Mouse (Mus musculus): ENCODE measurements around the gene Wdr26. TPM values are rescaled to one million over a fixed set of nuclear protein-coding genes. Genes with fewer than 3 reads are reported as not detected.

Gene Wdr26
- polyA plus RNA-seq, 1 experiment from 2014 or later = 45.9 TPM

GRCm38 (mm10) chr1:181148540-181148939 lies 63.3 kb downstream of the Wdr26 start:
- Histone ChIP-seq H3K9ac (no peak overlapping the region), H3K36me3 (no peaks in the 10 kb centered on the region), H3K9me3 (no peaks in the 10 kb centered on the region), H3K4me3 (no peak overlapping the region), H3K4me2 (replicated peaks) (no peak overlapping the region), H3K27ac (no peak overlapping the region), H3K27me3 (replicated peaks) (no peaks in the 10 kb centered on the region), H3K4me1 (peaks cover 24% of the 10 kb centered on the region)
- no peak for ATAC-seq (ENCODE audit: low FRiP score, low read depth)
- WGBS = 75% methylated on average over 5 of the region's 5 CpGs

DNA sequence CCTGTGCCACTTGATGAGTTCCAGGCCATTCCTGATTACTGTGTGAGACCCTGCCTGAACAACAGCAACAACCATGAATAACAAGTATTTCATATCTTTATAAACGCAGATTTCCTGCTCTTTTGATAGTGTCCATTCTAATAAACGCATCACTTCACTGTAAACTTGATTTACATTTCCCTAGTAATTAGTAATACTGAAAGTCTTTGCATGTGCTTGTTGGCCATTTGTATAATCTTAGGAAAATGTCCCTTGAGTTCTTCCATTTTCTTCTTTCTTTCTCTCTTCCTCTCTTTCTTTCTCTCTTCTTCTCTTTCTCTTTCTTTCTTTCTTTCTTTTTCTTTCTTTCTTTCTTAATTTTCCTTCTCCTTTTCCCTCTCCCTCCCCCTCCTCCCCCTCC lies 65.6 kb downstream of the Wdr26 start:
- Histone ChIP-seq H3K27me3 (replicated peaks) (no peaks in the 10 kb centered on the region), H3K36me3 (peaks cover 6% of the 10 kb centered on the region; the same call in 1 of the 2 replicates), H3K4me2 (replicated peaks) (no peak overlapping the region), H3K4me3 (no peak overlapping the region), H3K9me3 (no peaks in the 10 kb centered on the region), H3K9ac (no peak overlapping the region), H3K27ac (no peak overlapping the region), H3K4me1 (peaks cover 20% of the 10 kb centered on the region)
- ATAC-seq (ENCODE audit: low FRiP score, low read depth) = no peak
- 91% methylated on average over 2 of the region's 2 CpGs for WGBS

DNA sequence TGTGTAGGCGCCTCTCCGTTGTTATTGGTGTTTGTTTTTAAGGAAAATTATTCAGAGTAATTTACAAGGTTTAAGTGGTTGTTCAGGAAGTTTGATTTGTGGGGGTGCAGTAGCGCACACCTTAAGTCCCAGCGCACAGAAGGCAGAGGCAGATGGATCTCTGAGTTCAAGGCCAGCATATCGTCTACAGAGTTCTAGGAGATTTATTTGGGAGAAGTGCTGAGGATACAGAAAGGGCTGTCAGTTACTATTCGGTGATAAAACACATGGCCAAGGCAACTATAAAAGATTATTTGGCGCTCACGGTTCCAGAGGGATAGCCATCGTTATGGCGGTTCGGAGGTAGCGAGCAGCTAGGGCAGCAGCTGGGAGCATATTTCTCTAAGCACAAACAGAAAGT lies 66.8 kb downstream of the Wdr26 start:
- peak overlapping the region; percentile 80 for H3K4me3 ChIP-seq
- peaks cover 20% of the 10 kb centered on the region for H3K4me1 ChIP-seq
- peak overlapping the region; percentile 76 for H3K9ac ChIP-seq
- no peaks in the 10 kb centered on the region for H3K9me3 ChIP-seq
- no peaks in the 10 kb centered on the region for H3K27me3 ChIP-seq (replicated peaks)
- H3K36me3 ChIP-seq = peaks cover 18% of the 10 kb centered on the region
- ATAC-seq (ENCODE audit: low FRiP score, low read depth) = no peak
- WGBS = 13% methylated on average over 12 of the region's 12 CpGs
- no peak overlapping the region for H3K27ac ChIP-seq
- H3K4me2 ChIP-seq (replicated peaks) = peak overlapping the region; percentile 64

DNA sequence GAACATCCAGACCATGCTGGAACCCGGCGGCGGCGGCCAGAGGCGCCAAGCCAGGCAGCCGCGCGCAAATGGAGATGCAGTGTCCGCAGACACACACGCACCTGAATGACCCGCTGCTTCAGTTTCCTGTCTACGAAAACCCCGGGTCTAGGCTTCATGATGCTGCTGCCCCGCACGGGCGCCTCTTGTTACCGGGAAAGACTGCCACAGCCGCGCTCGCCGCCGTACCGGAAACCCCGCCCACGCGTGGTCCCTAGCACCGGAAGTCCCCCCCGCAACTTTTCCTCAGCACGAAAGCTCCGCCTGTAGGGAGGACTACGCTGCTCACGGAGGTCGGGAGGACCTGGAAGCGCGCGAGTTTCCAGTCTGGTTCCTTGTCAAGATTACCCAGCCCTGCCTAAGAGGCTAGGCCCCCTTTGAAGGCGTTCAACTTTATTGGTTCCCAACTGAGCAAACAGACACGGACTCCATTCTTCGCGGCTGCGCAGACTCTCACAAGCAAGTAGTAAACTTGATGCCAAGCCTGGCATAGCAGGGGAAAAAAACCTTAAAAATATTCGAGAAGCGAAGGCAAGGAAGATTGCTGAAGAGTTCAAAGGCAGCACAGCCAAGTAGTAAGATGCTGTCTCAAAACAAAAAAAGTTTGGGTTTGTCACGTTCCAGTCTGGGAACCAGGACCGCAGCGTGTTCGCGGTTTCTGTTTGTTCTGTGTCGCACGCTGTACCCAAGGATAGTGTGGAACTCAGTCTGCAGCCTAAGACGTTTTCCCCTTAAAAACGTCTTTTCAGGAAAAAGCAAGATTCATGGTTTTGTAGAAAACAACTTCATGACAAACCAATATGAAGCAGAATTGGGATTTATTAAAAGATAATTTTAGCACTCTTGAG lies 67.6 kb downstream of the Wdr26 start, which contains the start of the genes Nvl and Cnih4:
Nvl (minus strand) TSS at position 255 of the 887 bp plus-strand sequence.
Cnih4 (plus strand) TSS at position 744 of the 887 bp plus-strand sequence.
- Histone ChIP-seq H3K27ac (0 out of 2 replicates have a peak within 1 kb of the TSS, but pooled peaks have one; percentile 32), H3K4me1 (peaks cover 20% of the 10 kb centered on the region), H3K9ac (peak within 1 kb of the TSS; percentile 76), H3K27me3 (replicated peaks) (no peaks in the 10 kb centered on the region), H3K4me2 (replicated peaks) (peak within 1 kb of the TSS; percentile 64), H3K9me3 (no peaks in the 10 kb centered on the region), H3K4me3 (peak within 1 kb of the TSS; percentile 80), H3K36me3 (peaks cover 26% of the 10 kb centered on the region)
- ATAC-seq (ENCODE audit: low FRiP score, low read depth) = peak; percentile 99
- under 1% methylated on average over 52 of the region's 52 CpGs for whole genome bisulfite sequencing

DNA sequence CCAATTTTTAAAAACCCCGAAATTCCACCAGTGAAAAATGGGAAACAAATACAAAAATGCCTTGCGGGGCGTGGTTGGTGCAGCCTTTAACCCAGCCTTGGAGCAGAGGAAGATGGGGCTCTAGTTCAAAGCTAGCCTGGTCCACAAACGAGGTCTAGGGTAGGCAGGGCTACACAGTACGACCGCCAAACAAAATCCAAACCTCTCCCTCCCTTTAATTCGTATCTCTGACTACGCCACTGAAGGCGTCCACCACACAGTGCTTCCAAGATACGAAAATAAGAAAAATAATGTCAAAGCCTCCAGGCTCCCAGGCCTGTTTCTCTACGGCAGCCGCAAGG lies 68.2 kb downstream of the Wdr26 start:
- Histone ChIP-seq H3K9me3 (no peaks in the 10 kb centered on the region), H3K9ac (peak overlapping the region; percentile 76), H3K36me3 (peaks cover 30% of the 10 kb centered on the region), H3K27me3 (replicated peaks) (no peaks in the 10 kb centered on the region), H3K4me1 (peaks cover 20% of the 10 kb centered on the region), H3K4me2 (replicated peaks) (peak overlapping the region; percentile 64), H3K4me3 (peak overlapping the region; percentile 80), H3K27ac (no peak overlapping the region)
- under 1% methylated on average over 12 of the region's 12 CpGs for WGBS
- ATAC-seq (ENCODE audit: low FRiP score, low read depth) = peak; percentile 68

- H3K4me2 ChIP-seq (replicated peaks) = no peak overlapping the region
- H3K27ac ChIP-seq = no peak overlapping the region
- peaks cover 65% of the 10 kb centered on the region for H3K36me3 ChIP-seq
- no peak overlapping the region for H3K9ac ChIP-seq
- H3K27me3 ChIP-seq (replicated peaks) = no peaks in the 10 kb centered on the region
- no peak overlapping the region for H3K4me3 ChIP-seq
- 94% methylated on average over 7 of the region's 7 CpGs for WGBS
- peaks cover 8% of the 10 kb centered on the region for H3K4me1 ChIP-seq
- no peak for ATAC-seq (ENCODE audit: low FRiP score, low read depth)
- no peaks in the 10 kb centered on the region for H3K9me3 ChIP-seq
Observed at GRCm38 (mm10) chr1:181138730-181139129, 73.1 kb downstream of the Wdr26 start.

DNA sequence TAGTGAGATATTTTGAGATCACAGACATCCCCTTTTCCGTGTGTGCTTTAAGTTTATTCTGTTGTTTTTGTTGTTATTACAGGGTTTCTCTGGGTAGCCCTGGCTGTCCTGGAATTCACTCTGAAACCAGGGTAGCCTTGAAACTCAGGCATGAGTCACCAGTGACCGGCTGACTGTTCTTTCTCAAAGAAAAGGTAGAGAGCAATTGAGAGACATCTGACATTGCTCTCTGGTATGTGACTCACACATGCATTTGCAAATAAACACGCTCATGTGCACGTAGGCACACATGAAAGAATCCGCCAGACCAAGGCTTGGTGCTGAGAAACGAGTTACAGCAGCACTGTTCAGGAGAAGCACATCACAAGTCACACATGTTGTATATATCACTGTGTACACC lies 79.9 kb downstream of the Wdr26 start:
- H3K9ac ChIP-seq = no peak overlapping the region
- H3K4me2 ChIP-seq (replicated peaks) = no peak overlapping the region
- WGBS = 92% methylated on average over 6 of the region's 6 CpGs
- no peak overlapping the region for H3K4me3 ChIP-seq
- ATAC-seq (ENCODE audit: low FRiP score, low read depth) = no peak
- no peaks in the 10 kb centered on the region for H3K27me3 ChIP-seq (replicated peaks)
- no peaks in the 10 kb centered on the region for H3K9me3 ChIP-seq
- no peak overlapping the region for H3K27ac ChIP-seq
- no peaks in the 10 kb centered on the region for H3K4me1 ChIP-seq
- peaks cover 74% of the 10 kb centered on the region for H3K36me3 ChIP-seq

DNA sequence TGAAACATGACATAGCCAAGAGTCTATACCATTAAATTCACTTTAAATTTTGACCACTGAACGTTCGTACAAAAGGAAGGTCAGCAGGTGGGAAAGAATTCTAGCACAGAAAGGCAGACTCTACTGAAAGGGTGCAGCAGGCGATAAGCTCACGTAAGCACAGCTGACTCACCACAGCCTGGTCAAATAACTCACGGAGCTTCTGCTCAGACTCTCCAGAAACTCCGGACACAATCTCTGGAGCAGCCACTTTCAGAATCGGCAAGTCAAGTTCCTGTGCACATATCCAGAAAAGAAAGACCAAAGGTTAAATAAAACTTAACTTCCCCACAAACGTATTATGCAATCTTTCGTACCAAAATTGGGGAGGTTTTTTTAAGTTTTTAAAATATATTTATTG lies 85.0 kb downstream of the Wdr26 start:
- H3K27ac ChIP-seq = no peak overlapping the region
- ATAC-seq (ENCODE audit: low FRiP score, low read depth) = no peak
- H3K27me3 ChIP-seq (replicated peaks) = no peaks in the 10 kb centered on the region
- no peaks in the 10 kb centered on the region for H3K9me3 ChIP-seq
- H3K4me1 ChIP-seq = no peaks in the 10 kb centered on the region
- H3K4me3 ChIP-seq = no peak overlapping the region
- 95% methylated on average over 9 of the region's 9 CpGs for WGBS
- H3K36me3 ChIP-seq = peaks cover 78% of the 10 kb centered on the region
- no peak overlapping the region for H3K9ac ChIP-seq
- H3K4me2 ChIP-seq (replicated peaks) = no peak overlapping the region

DNA sequence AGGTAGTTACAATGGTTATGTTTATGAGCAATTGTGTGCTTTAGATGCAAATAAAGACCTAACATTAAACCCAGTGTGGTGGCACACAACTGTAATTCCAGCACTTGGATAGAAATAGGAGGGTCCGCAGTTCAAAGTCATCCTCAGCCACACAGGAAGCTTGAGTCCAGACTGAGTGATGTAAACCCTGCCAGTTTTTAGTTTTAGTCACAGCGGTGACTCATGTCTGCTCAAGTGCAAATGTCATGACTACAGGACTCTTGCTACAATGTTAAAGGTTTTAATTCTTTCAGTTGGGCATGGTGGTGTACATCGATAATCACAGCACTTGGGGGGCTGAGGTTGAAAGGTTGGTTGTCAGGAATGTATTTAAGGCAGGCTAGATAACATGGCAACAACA lies 85.9 kb downstream of the Wdr26 start:
- Histone ChIP-seq H3K36me3 (peaks cover 81% of the 10 kb centered on the region), H3K27ac (no peak overlapping the region), H3K9me3 (no peaks in the 10 kb centered on the region), H3K4me3 (no peak overlapping the region), H3K4me2 (replicated peaks) (no peak overlapping the region), H3K9ac (no peak overlapping the region), H3K27me3 (replicated peaks) (no peaks in the 10 kb centered on the region), H3K4me1 (no peaks in the 10 kb centered on the region)
- no peak for ATAC-seq (ENCODE audit: low FRiP score, low read depth)
- WGBS = 95% methylated on average over 3 of the region's 3 CpGs

DNA sequence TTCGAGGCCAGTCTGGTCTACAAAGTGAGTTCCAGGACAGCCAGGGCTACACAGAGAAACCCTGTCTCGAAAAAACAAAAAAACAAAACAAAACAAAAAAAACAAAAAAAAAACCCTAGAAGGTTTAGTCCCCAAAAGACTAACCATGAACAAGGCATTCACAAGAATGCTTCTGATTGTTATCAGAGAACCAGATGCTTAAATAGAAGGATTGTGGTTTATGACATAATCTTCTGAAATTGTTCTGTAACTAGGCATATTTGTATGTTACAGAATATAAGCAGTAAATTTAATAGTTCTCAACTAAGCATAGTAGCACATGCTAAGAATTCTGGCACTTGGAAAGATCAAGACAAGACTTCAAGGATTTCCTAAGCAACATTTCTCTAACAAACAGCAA lies 87.7 kb downstream of the Wdr26 start:
- no peak for ATAC-seq (ENCODE audit: low FRiP score, low read depth)
- Histone ChIP-seq H3K27me3 (replicated peaks) (no peaks in the 10 kb centered on the region), H3K27ac (no peak overlapping the region), H3K4me2 (replicated peaks) (no peak overlapping the region), H3K4me1 (no peaks in the 10 kb centered on the region), H3K4me3 (no peak overlapping the region), H3K9me3 (no peaks in the 10 kb centered on the region), H3K9ac (no peak overlapping the region), H3K36me3 (peaks cover 82% of the 10 kb centered on the region)
- 92% methylated on average over 2 of the region's 2 CpGs for WGBS
